Mouse (Mus musculus): ENCODE results near the gene Hlcs.

DNA sequence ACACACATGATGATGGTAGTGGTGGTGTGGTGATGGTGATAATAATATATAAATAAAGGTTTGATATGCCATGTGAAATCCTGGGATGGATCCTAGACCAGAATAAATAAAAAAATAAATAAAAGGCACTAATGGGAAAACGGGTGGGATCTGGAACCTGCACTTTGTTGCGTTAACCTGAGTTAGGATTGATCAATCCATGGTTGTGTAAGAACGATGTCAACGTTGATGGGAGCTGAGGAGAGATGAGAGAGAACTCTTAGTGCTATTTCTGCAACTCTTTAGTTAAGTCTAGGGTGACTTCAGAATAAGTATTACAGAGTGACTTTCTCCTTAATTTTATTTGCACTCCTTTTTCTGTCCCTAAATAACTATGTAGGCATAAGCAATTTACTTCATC lies 12.2 kb downstream of the Hlcs start:
- TF ChIP-seq CTCF (IDR thresholded peaks at IDR 0.05; ENCODE audit: low read depth) = no peak
- TF ChIP-seq EP300 (IDR thresholded peaks at IDR 0.05; ENCODE audit: low read depth) = no peak
